Mouse (Mus musculus) retina, embryonic 14.5 days (tissue): ENCODE results near the gene Fam83c.

Experiments used
- DNase-seq: peaks from one replicate; pipeline ENCODE4 v3.0.0-alpha.2; 2015; ENCODE audit warnings: low spot score

The Fam83c gene

DNA sequence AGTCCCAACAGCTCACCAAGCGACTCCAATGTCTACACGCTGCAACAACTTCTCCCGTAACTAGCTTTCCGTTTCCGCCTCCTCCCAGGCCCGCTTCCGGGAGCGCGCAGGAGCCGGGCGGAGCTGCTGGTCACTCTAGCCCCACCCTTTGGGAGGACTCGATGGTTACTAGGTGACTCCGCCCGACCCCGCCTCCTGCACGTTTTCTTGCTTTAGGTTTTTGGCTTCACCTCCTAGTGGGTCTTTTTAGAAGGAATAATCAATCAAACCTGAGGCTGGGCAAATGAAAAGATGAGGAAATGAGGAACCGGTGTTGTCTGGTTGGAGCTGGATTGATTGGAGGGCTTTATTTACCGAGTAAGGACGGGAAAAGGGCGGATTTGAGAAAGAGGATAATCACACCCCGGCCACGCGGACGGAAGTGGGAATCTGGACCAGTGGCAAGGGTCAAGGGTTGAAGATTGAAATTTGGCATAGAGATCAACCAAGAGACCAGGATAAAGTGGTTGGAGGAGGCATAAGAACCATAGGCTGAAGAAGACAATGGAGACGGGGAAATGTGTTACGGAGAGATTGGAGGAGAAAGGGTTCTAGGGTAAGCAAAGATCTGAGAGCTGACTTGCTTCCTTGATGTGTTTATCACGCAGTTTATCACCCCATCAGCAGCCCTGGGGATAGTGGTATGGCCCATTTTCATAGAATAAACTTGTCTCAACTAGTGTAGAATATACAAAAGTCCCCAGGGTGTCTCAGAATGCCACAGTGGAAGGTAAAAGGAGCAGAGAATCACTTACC is 7.8 kb downstream of the Fam83c start, which contains the start of gene Eif6:
TSS of gene Eif6 (minus strand) at position 296 of the 795 bp plus-strand sequence.
- DNase-seq: peak; percentile 89

DNA sequence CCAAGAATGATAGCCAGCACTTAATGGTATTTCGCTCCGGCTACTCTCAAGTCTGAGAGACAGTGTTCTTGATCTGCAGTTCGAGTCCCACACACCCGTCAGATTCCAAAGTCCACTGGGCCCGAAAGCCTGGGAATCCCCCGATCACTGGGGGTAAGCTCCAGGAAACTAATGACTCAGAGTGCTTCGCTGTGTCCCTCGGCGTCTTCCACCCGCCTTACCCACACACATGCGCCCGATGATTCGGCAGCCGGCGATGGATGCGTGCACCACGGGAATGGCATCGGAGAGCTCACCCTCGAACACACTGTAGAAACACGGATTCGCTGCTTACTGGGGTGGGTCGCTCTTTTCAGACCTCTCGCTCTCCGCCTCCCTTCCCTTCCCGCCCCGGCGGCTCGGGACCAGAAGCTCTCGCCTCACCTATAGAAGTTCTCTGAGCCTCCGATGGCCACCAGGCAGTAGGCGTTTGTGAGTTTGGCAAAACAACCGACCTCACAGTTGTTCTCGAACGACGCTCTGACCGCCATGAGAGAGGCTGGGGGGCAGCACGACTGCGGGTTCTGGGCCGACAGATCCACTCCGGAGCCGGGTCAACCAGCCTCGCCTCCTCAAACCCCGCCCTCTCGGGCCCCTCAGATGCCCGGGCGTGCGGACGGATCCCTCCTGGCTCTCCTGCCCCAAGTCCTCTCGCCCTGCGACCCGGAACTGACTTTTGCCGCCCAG is 8.6 kb downstream of the Fam83c start:
- DNase-seq: no peak

DNA sequence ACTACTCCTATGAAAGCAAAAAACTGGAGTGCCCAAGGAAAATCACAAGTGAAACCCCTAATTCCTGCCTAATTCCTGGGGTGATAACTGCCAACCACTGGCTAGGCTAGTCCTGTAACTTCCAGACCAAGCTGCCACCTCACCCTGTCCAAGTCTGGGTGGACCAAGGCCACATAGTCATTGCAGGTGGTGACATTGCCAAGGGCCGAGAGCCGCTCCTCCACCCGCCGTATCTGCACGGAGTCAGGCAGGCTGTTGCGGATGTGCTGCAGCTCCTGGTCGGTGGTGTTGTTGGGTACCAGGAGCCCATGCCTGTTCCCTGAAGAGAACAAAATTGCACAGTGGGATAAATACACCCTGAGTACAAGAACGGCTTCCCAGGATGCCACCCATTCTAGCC is 10.9 kb downstream of the Fam83c start:
- DNase-seq: no peak

GRCm38 (mm10) chr2:155820779-155821178 is 13.9 kb downstream of the Fam83c start:
- DNase-seq: no peak

- DNase-seq: no peak
Observed at GRCm38 (mm10) chr2:155819449-155820251, 15.0 kb downstream of the Fam83c start.

GRCm38 (mm10) chr2:155819392-155819448 is 15.4 kb downstream of the Fam83c start, which contains the start of gene BC029722:
BC029722 (minus strand) TSS chr2:155819426.
- DNase-seq: no peak

- DNase-seq: peak; percentile 92
Observed at GRCm38 (mm10) chr2:155818596-155819391, 15.9 kb downstream of the Fam83c start.

DNA sequence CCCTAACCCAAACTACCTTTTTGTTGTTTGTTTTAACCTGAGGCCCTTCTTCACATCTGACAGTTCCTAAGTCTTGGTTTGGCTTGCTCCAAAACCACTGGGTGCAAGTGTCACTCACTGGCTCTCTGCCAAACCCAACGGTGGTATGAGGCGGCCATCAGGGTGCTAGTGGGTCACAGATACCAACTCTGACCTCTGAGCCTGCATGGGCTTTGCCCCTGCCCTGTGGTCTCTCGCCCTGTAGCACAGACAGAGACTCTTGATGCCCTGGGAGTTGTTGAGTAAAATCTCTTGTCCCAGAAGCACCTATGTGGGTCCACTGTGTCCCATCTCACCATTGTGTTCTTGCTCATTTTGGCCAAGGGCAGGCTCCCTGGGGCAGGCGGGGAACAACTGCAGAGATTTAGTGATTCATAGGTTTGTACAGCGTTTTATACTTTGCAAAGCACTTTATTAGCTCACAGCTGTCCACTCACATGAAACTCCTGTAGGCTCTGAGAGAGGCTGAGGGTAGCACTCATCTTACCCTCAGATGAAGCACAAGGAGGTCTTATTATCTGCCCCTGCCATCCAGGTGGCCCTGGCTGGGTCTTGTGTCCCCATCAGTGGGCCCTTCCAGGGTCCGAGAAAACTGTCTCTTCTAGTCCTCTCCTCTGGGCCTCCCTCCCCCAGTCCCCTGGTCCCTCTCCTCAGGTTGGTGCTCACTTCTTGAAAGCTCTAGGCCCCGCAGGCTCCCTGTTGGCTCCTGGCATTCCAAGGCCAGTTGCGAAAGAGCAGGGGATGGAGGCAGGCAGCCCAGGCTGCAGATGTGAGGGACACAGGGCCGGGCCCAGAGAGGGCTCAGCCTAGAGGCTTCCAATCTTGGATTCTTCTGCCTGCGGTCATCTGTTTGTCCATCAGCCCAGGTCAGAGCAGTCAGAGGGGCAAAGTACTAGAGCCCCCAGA is 17.1 kb downstream of the Fam83c start:
- no peak for DNase-seq

DNA sequence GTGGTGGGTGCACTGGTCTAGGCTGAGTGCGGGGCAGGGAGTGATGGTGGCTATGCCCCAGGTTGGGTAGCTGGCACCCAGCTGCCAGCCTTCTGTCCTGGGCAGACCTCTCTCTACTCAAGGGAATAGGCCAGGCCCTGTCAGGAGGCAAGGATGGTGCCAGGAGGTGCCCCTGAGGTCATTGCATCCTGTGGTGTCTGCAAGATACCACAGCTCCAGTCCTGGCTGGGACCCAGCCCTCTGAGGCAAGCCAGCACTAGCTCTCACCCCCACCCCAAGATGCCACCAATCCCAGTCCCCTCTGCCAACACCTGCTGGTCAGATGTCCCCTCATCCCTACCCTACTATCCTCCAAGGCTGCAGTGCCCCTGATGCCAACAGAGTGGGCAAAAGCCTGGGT is 18.5 kb downstream of the Fam83c start:
- DNase-seq: no peak

GRCm38 (mm10) chr2:155814829-155815228 is 19.8 kb downstream of the Fam83c start:
- no peak for DNase-seq

GRCm38 (mm10) chr2:155812637-155813036 is 22.0 kb downstream of the Fam83c start:
- DNase-seq: no peak

GRCm38 (mm10) chr2:155811821-155812396 is 22.7 kb downstream of the Fam83c start:
- DNase-seq: peak; percentile 90

DNA sequence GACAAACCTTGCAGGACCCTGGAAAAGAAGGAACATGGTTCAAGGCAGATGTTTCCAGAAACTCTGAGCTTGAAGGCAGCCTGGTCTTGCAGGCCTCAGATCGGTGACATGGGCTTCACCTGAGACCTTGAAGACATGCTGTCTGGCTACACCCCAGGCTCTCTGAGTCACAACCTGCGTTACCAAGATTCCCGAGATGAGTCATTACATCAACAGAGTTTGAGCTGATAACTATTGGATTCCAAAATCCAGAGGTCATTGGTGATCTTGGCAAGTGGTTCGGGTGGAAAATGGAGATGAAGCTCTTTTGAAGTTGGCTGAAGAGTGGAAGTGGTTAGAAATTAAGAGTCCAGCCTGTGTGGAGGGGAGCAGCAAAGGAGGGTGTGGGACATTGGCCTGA is 25.0 kb downstream of the Fam83c start:
- no peak for DNase-seq

GRCm38 (mm10) chr2:155807408-155807807 is 27.2 kb downstream of the Fam83c start:
- no peak for DNase-seq

- no peak for DNase-seq
Observed at GRCm38 (mm10) chr2:155806548-155806947, 28.1 kb downstream of the Fam83c start.

GRCm38 (mm10) chr2:155805925-155806255 is 28.8 kb downstream of the Fam83c start:
- DNase-seq: no peak

- DNase-seq: no peak
Observed at GRCm38 (mm10) chr2:155805231-155805924, 29.3 kb downstream of the Fam83c start.

DNA sequence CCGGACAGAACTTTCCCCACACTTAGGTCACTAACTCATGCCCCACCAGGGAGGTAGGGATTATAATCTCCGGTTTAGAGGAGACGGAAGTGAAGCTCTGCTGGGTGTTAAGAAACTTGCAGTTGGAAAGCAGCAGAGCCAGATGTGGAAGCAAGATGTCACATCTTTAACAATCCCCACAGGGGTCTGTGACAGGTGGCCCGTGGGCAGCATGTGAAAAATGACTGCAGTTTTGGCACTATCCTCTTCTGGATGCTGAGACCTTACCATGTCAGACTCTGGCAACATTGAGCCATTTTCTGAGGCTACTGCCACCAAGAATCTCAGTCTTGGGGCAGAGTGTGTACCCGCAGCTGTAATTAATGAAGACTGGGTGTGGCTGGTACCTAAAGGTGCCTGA is 30.6 kb downstream of the Fam83c start:
- DNase-seq: no peak

DNA sequence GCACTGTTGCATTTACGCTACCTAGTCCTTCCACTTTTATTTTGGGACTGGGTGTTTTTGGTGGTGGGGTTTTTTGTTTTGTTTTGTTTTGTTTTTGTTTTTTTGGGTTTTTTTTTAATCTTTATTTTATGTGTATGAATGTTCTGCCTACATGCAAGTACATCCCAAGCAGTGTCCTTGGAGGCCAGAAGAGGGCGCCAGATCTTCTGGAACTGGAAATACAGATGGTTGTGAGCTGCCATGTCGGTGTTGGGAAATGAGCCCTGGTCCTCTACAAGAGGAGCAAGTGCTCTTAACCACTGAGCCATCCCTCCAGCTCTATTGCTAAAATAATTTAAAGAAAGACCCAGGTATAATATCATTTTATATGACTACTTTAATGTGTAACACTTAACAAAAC is 31.9 kb downstream of the Fam83c start:
- DNase-seq: no peak

- no peak for DNase-seq
Observed at GRCm38 (mm10) chr2:155798613-155799012, 36.0 kb downstream of the Fam83c start.
